Mouse (Mus musculus): ENCODE measurements around the gene Tti1.

The Tti1 gene

GRCm38 (mm10) chr2:157974604-157975501 lies 53.4 kb downstream of the Tti1 start:
- no peak for DNase-seq (ENCODE audit: low read depth, low spot score)

DNA sequence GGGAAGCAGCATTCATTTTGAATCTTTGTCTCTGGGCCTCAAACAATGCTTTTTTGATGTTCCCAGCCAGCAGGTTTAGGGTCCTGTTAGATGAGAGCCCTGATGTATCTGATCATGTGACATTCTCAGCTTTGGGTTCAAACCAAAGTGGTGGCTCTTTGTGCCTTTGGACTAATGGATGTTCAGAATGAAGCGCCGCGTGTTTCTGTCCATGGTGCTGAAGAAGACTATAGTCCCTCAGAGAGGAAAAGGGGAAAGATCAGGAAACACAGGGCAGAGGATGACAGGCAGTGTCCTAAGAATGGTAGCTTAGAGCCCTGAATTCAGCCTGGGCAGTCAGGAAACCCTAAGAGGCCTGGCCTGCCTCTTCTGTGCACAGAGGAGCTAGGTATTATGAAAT lies 57.6 kb downstream of the Tti1 start:
- DNase-seq (ENCODE audit: low read depth, low spot score), result no peak

DNA sequence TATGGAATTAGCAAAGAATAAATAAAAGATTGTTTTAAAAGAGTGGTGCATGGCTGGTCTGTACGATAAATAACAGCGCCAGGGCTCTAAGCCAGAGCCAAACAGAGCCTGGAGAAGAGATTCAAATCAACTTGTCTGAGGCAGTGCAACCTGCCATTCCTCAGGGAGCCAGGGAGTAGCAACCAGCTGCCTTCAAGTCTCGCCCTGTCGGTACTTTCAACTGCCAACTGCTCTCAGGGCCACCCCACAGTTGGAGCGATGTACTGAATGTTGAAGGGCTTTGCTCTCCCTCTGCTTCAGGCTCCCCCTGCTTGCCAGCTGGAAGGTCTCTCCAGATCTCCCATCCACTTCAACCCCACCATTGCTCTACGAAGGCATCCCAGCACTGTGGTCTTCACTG lies 58.1 kb downstream of the Tti1 start:
- DNase-seq (ENCODE audit: low read depth, low spot score), result no peak

DNA sequence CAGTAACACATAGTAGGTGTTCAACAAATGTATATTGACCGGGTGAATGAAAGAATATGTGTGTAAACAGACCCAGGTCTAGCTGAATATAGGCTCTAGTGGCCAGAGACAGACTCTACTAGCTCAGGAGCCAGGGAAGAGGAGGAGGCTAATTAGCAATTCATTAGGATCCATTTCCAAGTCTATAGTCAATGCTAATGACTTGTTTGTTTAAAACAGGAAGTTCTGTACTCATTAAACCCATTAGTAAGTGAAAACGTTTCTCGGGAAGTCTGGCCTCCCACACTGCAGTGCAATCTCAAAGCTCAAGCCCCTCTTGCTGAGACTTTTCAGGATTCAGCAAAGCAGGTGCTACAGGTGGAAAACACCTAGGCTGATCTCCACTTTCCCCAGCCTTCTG lies 60.4 kb downstream of the Tti1 start:
- no peak for DNase-seq (ENCODE audit: low read depth, low spot score)

DNA sequence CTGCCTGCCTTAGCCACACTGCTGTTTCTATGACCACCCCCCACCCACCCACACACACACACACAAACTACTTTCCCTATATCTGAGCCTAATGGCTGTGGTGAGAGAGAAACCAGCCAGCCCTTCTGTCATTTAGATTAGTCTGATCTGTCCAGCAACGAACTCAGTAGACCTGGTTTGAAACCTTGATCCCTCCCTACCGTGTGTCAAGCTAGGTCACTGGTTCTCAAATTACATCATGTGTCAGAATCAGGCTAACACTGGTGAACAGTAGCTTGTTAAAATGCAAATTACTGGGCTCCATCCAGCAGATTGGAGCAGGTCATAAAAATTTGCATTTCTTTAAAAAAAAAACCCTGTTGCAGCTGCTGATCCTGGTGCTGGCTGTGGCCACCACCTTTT lies 70.5 kb downstream of the Tti1 start:
- DNase-seq (ENCODE audit: low read depth, low spot score), result no peak

DNA sequence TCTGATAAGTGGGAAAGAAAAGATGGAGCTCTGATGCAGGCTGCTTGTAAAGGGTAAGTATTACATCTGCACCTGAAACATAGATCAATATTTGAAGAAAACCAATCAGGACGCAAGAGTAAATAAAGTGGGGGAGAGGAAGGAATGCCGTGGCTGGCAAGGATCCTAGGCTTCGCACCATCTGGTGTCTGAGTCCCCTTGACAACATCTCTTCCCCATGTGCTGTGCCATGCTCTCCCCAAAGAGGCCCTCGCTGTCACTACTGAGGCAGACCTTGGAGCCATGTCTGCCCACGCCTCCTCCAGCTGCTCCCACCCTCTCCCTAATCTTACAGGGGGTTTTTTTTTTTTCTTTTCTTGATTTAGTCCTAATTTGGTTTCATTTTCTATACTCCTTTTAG lies 74.3 kb downstream of the Tti1 start:
- peak; percentile 26 for DNase-seq (ENCODE audit: low read depth, low spot score)

DNA sequence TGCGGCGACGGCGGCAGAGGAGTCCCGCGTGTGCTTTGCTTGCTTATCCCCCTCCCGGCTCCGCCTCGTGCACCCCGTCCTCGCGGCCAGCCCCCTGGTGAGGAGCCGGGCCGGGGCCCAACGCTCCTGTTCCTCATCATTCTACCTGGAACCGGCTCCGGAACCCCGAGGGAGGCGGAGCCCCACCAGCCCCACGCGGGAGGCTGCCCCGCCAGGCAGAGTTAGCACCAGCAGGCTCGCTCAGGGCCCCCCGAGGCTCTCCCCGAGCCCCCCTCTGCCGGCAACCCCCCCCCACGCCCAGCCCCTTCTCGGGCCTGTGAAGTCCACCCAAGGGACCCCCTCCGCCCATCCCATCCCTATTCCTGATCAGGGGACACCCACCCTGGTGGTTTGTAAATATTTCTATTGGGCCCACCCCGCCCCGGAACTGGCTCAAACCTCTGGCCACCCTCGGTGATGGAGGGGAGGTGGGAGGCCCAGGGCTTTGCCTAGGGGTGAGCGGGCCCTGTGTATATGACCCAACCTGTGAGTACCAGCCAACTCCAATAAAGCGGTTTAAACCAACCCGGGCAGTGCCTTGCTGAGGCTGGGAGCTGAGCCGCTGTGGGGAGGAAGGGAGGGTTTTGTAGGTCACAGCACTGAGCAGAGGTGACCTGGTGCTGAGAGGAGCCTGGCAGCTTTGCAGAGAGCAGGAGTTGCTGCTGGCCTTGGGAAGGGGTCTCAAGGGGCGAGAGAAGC lies 83.9 kb downstream of the Tti1 start:
- DNase-seq (ENCODE audit: low read depth, low spot score), result no peak

DNA sequence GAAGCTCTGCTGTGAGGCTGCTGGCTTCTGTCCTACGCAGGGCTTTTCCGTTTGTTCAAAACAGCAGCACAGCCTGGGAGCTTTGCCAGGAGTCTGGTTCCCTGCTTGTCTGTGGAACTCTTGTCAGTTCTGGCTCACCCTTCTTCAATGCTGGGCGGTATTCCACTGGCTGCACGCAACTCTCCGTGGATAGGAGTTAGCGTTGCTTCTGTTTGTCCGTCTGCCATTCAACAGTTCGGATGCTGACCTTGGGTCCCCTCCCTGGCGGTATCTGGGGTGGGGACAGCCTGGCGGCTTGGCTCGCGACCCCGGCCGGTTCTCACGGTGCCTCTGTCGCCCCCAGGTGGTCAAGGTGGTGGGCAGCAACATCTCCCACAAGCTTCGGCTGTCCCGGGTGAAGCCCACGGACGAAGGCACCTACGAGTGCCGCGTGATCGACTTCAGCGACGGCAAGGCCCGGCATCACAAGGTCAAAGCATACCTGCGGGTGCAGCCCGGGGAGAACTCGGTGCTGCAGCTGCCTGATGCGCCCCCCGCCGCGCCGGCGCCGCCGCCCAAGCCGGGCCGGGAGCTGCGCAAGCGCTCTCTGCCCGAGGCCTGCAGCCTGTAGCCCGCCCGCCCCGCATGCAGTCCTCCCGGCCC lies 84.6 kb downstream of the Tti1 start:
- peak; percentile 82 for DNase-seq (ENCODE audit: low read depth, low spot score)

DNA sequence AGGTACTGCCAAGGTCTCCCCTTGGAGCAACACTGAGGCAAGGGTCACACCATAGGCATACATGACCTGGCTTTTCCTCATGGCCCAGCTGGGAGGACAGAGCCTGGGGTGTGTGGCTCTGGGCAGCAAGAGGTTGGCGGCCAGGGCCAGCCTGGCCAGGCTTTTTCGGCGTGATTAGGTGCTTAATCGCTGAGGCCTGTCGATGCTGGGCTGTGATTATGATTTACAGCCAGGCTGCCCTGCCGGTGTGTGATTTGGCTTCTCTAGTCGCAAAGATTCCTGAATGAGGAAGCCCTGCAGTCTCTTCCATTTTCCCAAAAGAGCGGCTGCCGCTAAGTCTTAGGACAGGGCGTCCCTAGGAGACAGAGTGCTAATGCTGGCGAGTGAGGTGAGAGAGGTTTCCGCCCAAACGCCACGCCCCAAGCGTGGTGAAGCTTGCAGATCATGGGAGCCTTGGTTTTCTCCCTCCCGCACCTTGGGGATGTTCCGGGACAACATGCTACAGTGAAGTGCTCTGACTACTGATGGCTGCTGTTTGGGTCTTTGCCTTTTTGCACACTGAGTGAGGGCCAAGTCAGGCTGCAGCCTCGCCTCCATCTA lies 87.5 kb downstream of the Tti1 start:
- no peak for DNase-seq (ENCODE audit: low read depth, low spot score)

DNA sequence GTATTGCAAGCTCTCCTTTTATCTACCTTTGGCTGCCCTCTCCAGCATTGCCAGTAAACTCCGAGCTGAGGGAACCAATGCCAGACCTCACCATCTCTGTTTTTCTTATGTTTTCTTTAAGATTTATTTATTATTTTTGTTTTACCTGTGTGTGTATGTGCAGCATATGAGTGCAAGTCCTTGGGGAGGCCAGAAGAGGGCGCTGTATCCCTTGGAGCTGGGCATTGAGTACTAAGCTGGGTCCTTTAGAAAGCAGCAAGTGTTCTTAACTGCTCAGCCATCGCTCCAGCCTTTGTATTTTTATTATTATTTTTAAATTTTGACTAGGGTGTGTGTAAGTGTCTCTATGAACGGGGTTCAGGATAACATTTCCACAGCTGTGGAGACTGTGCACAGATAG lies 91.6 kb downstream of the Tti1 start:
- no peak for DNase-seq (ENCODE audit: low read depth, low spot score)

- DNase-seq (ENCODE audit: low read depth, low spot score), result no peak
Observed at GRCm38 (mm10) chr2:157935444-157936171, 92.6 kb downstream of the Tti1 start.

GRCm38 (mm10) chr2:157932655-157933054 lies 95.6 kb downstream of the Tti1 start:
- no peak for DNase-seq (ENCODE audit: low read depth, low spot score)

All from telencephalon, adult 2 months (tissue).